Mouse (Mus musculus): Measurements from ENCODE around the gene Fam136a. TPM values are rescaled to one million over a fixed set of nuclear protein-coding genes. Genes with fewer than 3 reads are reported as not detected.
A peak's percentile ranks its signal among the peaks of the same experiment; 100 is the strongest.

The Fam136a gene
- total and polyA plus RNA-seq, 2 experiments = 41.8 to 83.2 TPM

- Histone ChIP-seq H3K4me1 (ENCODE audit: control insufficient read depth, insufficient read depth, low read length) (peaks cover 8% of the 10 kb centered on the region), H3K9ac (ENCODE audit: low read depth, low read length) (peak overlapping the region; percentile 84), H3K36me3 (ENCODE audit: control insufficient read depth, insufficient read depth, low read length) (peaks cover 14% of the 10 kb centered on the region), H3K79me2 (ENCODE audit: control insufficient read depth, insufficient read depth, low read length) (peaks cover 8% of the 10 kb centered on the region; the same call in 1 of the 2 replicates), H3K27ac (replicated peaks; ENCODE audit: insufficient read depth, low read depth, low read length) (peak overlapping the region; percentile 78), H3K27me3 (ENCODE audit: control insufficient read depth, insufficient read depth, low read length) (no peaks in the 10 kb centered on the region), H3K4me3 (ENCODE audit: insufficient read depth, low read depth, low read length) (peak overlapping the region; percentile 72)
- no peak for TF ChIP-seq POLR2A (IDR thresholded peaks at IDR 0.05; ENCODE audit: extremely low read depth, insufficient read depth, low read length)
- no peak for TF ChIP-seq CTCF (IDR thresholded peaks at IDR 0.05; ENCODE audit: low read depth, low read length)
- no peak for DNase-seq (ENCODE audit: extremely low read depth, low read depth, low spot score)
- 5% methylated on average over 10 of the region's 10 CpGs for WGBS
Measured at GRCm38 (mm10) chr6:86395969-86396368, 30.5 kb downstream of the Fam136a start.

- no peaks in the 10 kb centered on the region for H3K27me3 ChIP-seq (ENCODE audit: control insufficient read depth, insufficient read depth, low read length)
- peaks cover 6% of the 10 kb centered on the region for H3K36me3 ChIP-seq (ENCODE audit: control insufficient read depth, insufficient read depth, low read length)
- peak within 1 kb of the TSS; percentile 78 for H3K27ac ChIP-seq (replicated peaks; ENCODE audit: insufficient read depth, low read depth, low read length)
- H3K4me3 ChIP-seq (ENCODE audit: insufficient read depth, low read depth, low read length) = peak within 1 kb of the TSS; percentile 72
- DNase-seq (ENCODE audit: extremely low read depth, low read depth, low spot score) = peak; percentile 87
- H3K79me2 ChIP-seq (ENCODE audit: control insufficient read depth, insufficient read depth, low read length) = peaks cover 8% of the 10 kb centered on the region; the same call in 1 of the 2 replicates
- peaks cover 9% of the 10 kb centered on the region for H3K4me1 ChIP-seq (ENCODE audit: control insufficient read depth, insufficient read depth, low read length)
- H3K9ac ChIP-seq (ENCODE audit: low read depth, low read length) = peak within 1 kb of the TSS; percentile 84
- WGBS = 1% methylated on average over 51 of the region's 51 CpGs
- TF ChIP-seq POLR2A (IDR thresholded peaks at IDR 0.05; ENCODE audit: extremely low read depth, insufficient read depth, low read length) (peak; percentile 96), CTCF (IDR thresholded peaks at IDR 0.05; ENCODE audit: low read depth, low read length) (no peak)
Measured at GRCm38 (mm10) chr6:86396581-86397256, 31.3 kb downstream of the Fam136a start, which contains the start of gene Pcyox1. TSS of gene Pcyox1 (minus strand) at chr6:86397154.

DNA sequence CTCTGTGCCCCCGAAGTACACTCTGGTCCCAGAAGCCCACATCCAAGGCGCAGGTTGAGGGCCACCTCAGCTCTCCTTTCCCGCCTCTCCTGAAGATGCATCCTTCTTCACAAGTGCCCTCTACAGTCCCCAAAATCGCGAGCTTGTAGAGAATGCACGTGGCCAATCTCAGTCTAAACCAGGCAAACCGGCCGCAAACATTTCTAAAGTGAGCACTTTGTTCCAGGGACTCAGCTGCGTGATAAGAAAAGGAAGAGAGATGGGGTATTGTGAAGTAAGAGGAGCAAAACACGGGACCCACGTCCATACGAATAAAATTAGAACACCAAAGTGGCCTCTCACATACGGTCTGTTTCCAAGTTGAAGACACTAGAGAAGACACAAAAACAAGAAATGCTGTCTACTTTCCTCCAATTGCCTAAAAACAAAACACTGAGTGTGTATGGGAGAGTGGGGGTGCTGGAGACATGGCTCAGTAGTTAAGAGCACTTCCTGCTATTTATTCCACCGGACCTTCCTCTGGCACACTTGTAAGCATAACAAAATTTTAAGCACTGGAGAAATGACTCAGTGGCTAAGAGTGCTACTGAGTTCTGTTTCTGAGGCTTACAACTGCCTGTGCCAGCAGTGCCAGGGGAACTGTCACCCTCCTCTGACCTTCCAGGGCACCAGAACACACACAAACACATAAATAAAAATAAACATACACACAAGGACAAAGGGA lies 32.0 kb downstream of the Fam136a start:
- Histone ChIP-seq H3K27ac (replicated peaks; ENCODE audit: insufficient read depth, low read depth, low read length) (peak overlapping the region; percentile 72), H3K27me3 (ENCODE audit: control insufficient read depth, insufficient read depth, low read length) (no peaks in the 10 kb centered on the region), H3K79me2 (ENCODE audit: control insufficient read depth, insufficient read depth, low read length) (peaks cover 8% of the 10 kb centered on the region; the same call in 1 of the 2 replicates), H3K9ac (ENCODE audit: low read depth, low read length) (peak overlapping the region; percentile 61), H3K36me3 (ENCODE audit: control insufficient read depth, insufficient read depth, low read length) (no peaks in the 10 kb centered on the region; the same call in 1 of the 2 replicates), H3K4me3 (ENCODE audit: insufficient read depth, low read depth, low read length) (peak overlapping the region; percentile 72), H3K4me1 (ENCODE audit: control insufficient read depth, insufficient read depth, low read length) (peaks cover 9% of the 10 kb centered on the region)
- no peak for TF ChIP-seq POLR2A (IDR thresholded peaks at IDR 0.05; ENCODE audit: extremely low read depth, insufficient read depth, low read length)
- TF ChIP-seq CTCF (IDR thresholded peaks at IDR 0.05; ENCODE audit: low read depth, low read length) = no peak
- DNase-seq (ENCODE audit: extremely low read depth, low read depth, low spot score) = no peak
- WGBS = 6% methylated on average over 14 of the region's 14 CpGs

DNA sequence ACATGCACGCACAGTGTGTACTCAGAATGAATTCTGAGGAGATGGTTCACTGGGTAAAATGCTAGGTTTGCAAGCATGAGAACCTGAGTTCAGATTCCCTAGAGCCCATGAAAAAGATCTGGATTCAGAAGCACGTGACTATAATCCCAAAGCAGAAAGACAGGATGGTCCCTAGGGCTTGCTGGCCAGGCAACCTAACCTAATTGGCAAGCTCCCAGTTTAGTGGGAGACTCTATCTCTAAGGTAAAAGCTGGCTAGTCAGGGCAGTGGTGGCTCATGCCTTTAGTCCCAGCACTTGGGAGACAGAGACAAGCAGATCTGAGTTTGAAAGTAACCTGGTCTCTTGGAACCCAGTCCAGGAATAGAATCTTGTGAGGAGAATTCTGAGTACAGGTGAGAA lies 33.5 kb downstream of the Fam136a start:
- Histone ChIP-seq H3K27me3 (ENCODE audit: control insufficient read depth, insufficient read depth, low read length) (no peaks in the 10 kb centered on the region), H3K79me2 (ENCODE audit: control insufficient read depth, insufficient read depth, low read length) (peaks cover 3% of the 10 kb centered on the region; the same call in 1 of the 2 replicates), H3K4me3 (ENCODE audit: insufficient read depth, low read depth, low read length) (no peak overlapping the region), H3K9ac (ENCODE audit: low read depth, low read length) (no peak overlapping the region), H3K4me1 (ENCODE audit: control insufficient read depth, insufficient read depth, low read length) (peaks cover 10% of the 10 kb centered on the region), H3K36me3 (ENCODE audit: control insufficient read depth, insufficient read depth, low read length) (no peaks in the 10 kb centered on the region; the same call in 1 of the 2 replicates), H3K27ac (replicated peaks; ENCODE audit: insufficient read depth, low read depth, low read length) (no peak overlapping the region)
- no peak for TF ChIP-seq POLR2A (IDR thresholded peaks at IDR 0.05; ENCODE audit: extremely low read depth, insufficient read depth, low read length)
- TF ChIP-seq CTCF (IDR thresholded peaks at IDR 0.05; ENCODE audit: low read depth, low read length) = no peak
- DNase-seq (ENCODE audit: extremely low read depth, low read depth, low spot score) = no peak
- 69% methylated on average over 2 of the region's 2 CpGs for WGBS

DNA sequence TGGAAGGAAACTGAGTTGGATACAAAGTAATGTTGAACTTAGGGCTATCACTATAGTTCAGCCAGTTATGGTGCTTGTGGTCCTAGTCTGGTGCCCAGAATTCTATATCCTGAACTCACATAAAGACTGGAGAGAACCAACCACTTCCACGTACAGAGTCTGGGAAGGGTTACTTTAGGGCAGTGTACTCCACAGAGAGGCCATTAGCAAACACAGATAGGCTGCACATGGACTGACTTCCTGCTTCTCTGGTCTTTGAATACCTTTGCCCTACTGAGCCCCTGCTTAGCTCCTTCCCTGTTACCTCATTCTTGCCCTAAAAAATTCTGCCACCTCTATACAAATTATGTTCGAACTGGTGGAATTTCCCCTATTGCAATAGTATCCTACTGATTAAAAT lies 34.5 kb downstream of the Fam136a start:
- peak; percentile 53 for DNase-seq (ENCODE audit: extremely low read depth, low read depth, low spot score)
- TF ChIP-seq POLR2A (IDR thresholded peaks at IDR 0.05; ENCODE audit: extremely low read depth, insufficient read depth, low read length) (no peak), CTCF (IDR thresholded peaks at IDR 0.05; ENCODE audit: low read depth, low read length) (no peak)
- H3K4me3 ChIP-seq (ENCODE audit: insufficient read depth, low read depth, low read length) = no peak overlapping the region
- H3K9ac ChIP-seq (ENCODE audit: low read depth, low read length) = no peak overlapping the region
- peaks cover 11% of the 10 kb centered on the region for H3K4me1 ChIP-seq (ENCODE audit: control insufficient read depth, insufficient read depth, low read length)
- no peaks in the 10 kb centered on the region; the same call in 1 of the 2 replicates for H3K79me2 ChIP-seq (ENCODE audit: control insufficient read depth, insufficient read depth, low read length)
- no peaks in the 10 kb centered on the region for H3K27me3 ChIP-seq (ENCODE audit: control insufficient read depth, insufficient read depth, low read length)
- no peak overlapping the region for H3K27ac ChIP-seq (replicated peaks; ENCODE audit: insufficient read depth, low read depth, low read length)
- 17% methylated on average over 2 of the region's 2 CpGs for WGBS
- no peaks in the 10 kb centered on the region for H3K36me3 ChIP-seq (ENCODE audit: control insufficient read depth, insufficient read depth, low read length)
